10 mouse cellular contexts compared by ENCODE assay signal in the genomic region with DNA sequence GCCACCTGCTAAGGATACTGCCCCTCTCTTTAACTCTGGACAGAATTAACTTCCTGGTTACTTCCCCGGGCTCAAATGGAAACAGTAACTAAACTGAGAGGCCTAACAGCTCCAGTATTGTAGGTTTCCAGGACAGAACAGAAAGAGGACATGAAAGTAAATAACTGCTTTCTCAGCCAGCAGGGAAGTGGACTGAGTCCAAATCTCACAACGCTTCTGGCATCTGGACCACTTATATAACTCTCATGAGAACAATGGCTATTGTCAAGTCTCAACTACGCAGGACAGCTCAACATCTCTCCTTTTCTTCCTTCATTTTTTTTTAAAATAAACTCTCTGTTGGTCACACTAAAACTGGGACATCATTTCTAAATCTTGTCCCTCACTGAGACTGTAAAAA.
DNase-seq lines count a peak whose midpoint lies in the region; ATAC-seq and TF ChIP-seq lines count a peak whose summit lies in the region.
"Had no signal": no experiment of that assay in that cellular context is flagged by ENCODE, and none has a peak within 500 bp of the region (broad histone marks: within the 10 kb centered on the region; RNA-seq: fewer than 3 reads in every experiment).

No protein-coding gene starts in this region.

- H3K36me3 ChIP-seq in hindbrain, embryonic 15.5 days: no peaks in the 10 kb centered on the region
- H3K36me3 ChIP-seq in hindbrain, embryonic 12.5 days: no peaks in the 10 kb centered on the region
- no peaks in the 10 kb centered on the region for H3K36me3 ChIP-seq in neural tube, embryonic 15.5 days
- no peaks in the 10 kb centered on the region for H3K36me3 ChIP-seq in thymus, adult 2 months (ENCODE audit: control insufficient read depth, insufficient read depth, low read length)

- WGBS in hindbrain, embryonic 15.5 days: 34% methylated on average over 3 of the region's 3 CpGs
- WGBS in hindbrain, embryonic 12.5 days: 62% methylated on average over 3 of the region's 3 CpGs
- 14% methylated on average over 3 of the region's 3 CpGs for WGBS in neural tube, embryonic 15.5 days
- WGBS in thymus, adult 2 months: 56% methylated on average over 3 of the region's 3 CpGs

- 0 out of 2 replicates have a peak, but pooled peaks cover 8% of the 10 kb centered on the region for H3K4me1 ChIP-seq in hindbrain, embryonic 15.5 days (replicated peaks)
- H3K4me1 ChIP-seq in hindbrain, embryonic 12.5 days: no peaks in the 10 kb centered on the region
- peaks cover 6% of the 10 kb centered on the region; the same call in 1 of the 2 replicates for H3K4me1 ChIP-seq in neural tube, embryonic 15.5 days
- no peaks in the 10 kb centered on the region for H3K4me1 ChIP-seq in thymus, adult 2 months (replicated peaks; ENCODE audit: control insufficient read depth, insufficient read depth, low read length)

- no peak overlapping the region for H3K4me2 ChIP-seq in hindbrain, embryonic 15.5 days
- no peak overlapping the region for H3K4me2 ChIP-seq in hindbrain, embryonic 12.5 days (replicated peaks)
- H3K4me2 ChIP-seq in neural tube, embryonic 15.5 days: no peak overlapping the region
- H3K4me2 ChIP-seq: forebrain, embryonic 13.5 days had no signal

- H3K9ac ChIP-seq in hindbrain, embryonic 15.5 days: no peak overlapping the region
- H3K9ac ChIP-seq in hindbrain, embryonic 12.5 days: no peak overlapping the region
- H3K9ac ChIP-seq in neural tube, embryonic 15.5 days (replicated peaks): no peak overlapping the region
- H3K9ac ChIP-seq: forebrain, embryonic 13.5 days had no signal

- TF ChIP-seq CTCF in thymus, adult 2 months (IDR thresholded peaks at IDR 0.05; ENCODE audit: borderline replicate concordance, control insufficient read depth, extremely low read depth, insufficient read depth, low read length, poor library complexity): no peak

- intact Hi-C loops in heart, postnatal 10 days (cut with DNase I): loop anchor here (5.0 kb wide), 1 partner anchor 211 kb away; no protein-coding TSS in a partner anchor

- no peak overlapping the region for H3K4me3 ChIP-seq in hindbrain, embryonic 15.5 days
- no peak overlapping the region for H3K4me3 ChIP-seq in hindbrain, embryonic 12.5 days
- H3K4me3 ChIP-seq in neural tube, embryonic 15.5 days (replicated peaks): no peak overlapping the region
- no peak overlapping the region for H3K4me3 ChIP-seq in thymus, adult 2 months (ENCODE audit: control insufficient read depth, insufficient read depth, low read length)
- H3K4me3 ChIP-seq: forebrain, embryonic 13.5 days had no signal

- peak; percentile 45; the same call in 1 of the 2 replicates for ATAC-seq in hindbrain, embryonic 15.5 days (ENCODE audit: low FRiP score, low read depth)
- no peak for ATAC-seq in hindbrain, embryonic 12.5 days (ENCODE audit: low FRiP score)
- no peak for ATAC-seq in neural tube, embryonic 15.5 days (ENCODE audit: low FRiP score)
- ATAC-seq: forebrain, embryonic 13.5 days had no signal

- DNase-seq in right cerebral cortex, adult 18-20 months: peak; percentile 16
- no peak for DNase-seq in right cerebral cortex, postnatal 14 days
- DNase-seq in heart, postnatal 10 days: peak; percentile 34 to 36
- DNase-seq in thymus, adult 2 months: no peak
- DNase-seq in adrenal gland, adult 8-10 months: no peak
- DNase-seq: adrenal gland, postnatal 25 days had no signal

- H3K9me3 ChIP-seq in hindbrain, embryonic 15.5 days: no peaks in the 10 kb centered on the region
- H3K9me3 ChIP-seq in hindbrain, embryonic 12.5 days (replicated peaks): no peaks in the 10 kb centered on the region
- H3K9me3 ChIP-seq in neural tube, embryonic 15.5 days (replicated peaks): no peaks in the 10 kb centered on the region
- H3K9me3 ChIP-seq: forebrain, embryonic 13.5 days had no signal

- no peaks in the 10 kb centered on the region for H3K27me3 ChIP-seq in hindbrain, embryonic 15.5 days
- H3K27me3 ChIP-seq in hindbrain, embryonic 12.5 days: no peaks in the 10 kb centered on the region
- H3K27me3 ChIP-seq in neural tube, embryonic 15.5 days (replicated peaks): no peaks in the 10 kb centered on the region
- no peaks in the 10 kb centered on the region for H3K27me3 ChIP-seq in thymus, adult 2 months (ENCODE audit: control insufficient read depth, insufficient read depth, low read length)
- H3K27me3 ChIP-seq: forebrain, embryonic 13.5 days had no signal

- H3K27ac ChIP-seq in hindbrain, embryonic 15.5 days (replicated peaks): peak overlapping the region; percentile 37
- no peak overlapping the region for H3K27ac ChIP-seq in hindbrain, embryonic 12.5 days
- H3K27ac ChIP-seq in neural tube, embryonic 15.5 days (replicated peaks): peak overlapping the region; percentile 45; the same call in 1 of the 2 replicates
- no peak overlapping the region for H3K27ac ChIP-seq in thymus, adult 2 months (ENCODE audit: control insufficient read depth, insufficient read depth, low read length)
- H3K27ac ChIP-seq: forebrain, embryonic 13.5 days had no signal

- TF ChIP-seq POLR2A in thymus, adult 2 months (IDR thresholded peaks at IDR 0.05; ENCODE audit: control insufficient read depth, extremely low read depth, insufficient read depth, low read length, poor library complexity): no peak

Comparison
In these comparisons a context has a peak if more than half of its experiments do, and no peak if none do; other contexts are left out.
1. H3K27ac ChIP-seq: peak in hindbrain, embryonic 15.5 days (single experiment) and neural tube, embryonic 15.5 days (single experiment); none in hindbrain, embryonic 12.5 days (single experiment) and thymus, adult 2 months (single experiment).
2. DNase-seq: peak in right cerebral cortex, adult 18-20 months (single experiment) and heart, postnatal 10 days (2 of 2); none in right cerebral cortex, postnatal 14 days (single experiment), thymus, adult 2 months (single experiment) and adrenal gland, adult 8-10 months (single experiment).